Mouse (Mus musculus): ENCODE results near the gene Stat5b.

DNA sequence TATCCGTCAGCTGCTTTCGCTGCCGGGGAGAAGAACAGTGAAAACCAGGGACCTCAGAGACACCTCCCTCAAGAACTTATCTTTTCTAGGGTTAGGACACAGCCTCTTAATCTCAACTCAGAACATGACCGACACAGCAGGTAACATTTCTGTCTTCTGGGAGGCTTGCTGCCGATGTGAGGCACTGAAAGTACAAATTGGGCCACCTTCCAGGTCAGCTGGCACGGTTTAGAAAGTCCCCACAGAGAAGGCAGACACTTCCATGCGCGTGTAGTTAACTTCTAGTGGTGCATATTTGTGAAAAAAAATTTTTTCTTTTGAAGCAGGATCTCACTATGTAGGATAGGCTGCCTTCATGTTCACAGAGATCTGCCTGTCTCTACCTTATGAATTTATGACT lies 66.2 kb downstream of the Stat5b start:
- TF ChIP-seq POLR2A (IDR thresholded peaks at IDR 0.05; ENCODE audit: borderline replicate concordance, low read depth, low read length) (no peak), CTCF (IDR thresholded peaks at IDR 0.05; ENCODE audit: low read depth, low read length) (no peak)
